Mouse (Mus musculus) brain, embryonic 14.5 days (tissue): ENCODE measurements around the gene Slc38a6.

Experiments used
- CTCF ChIP-seq: fragments of 200-500 bp; IDR thresholded peaks from 2 replicates; pipeline ENCODE4 v1.5.1; 2012; ENCODE audit warnings: inconsistent platforms, mild to moderate bottlenecking, moderate library complexity, borderline replicate concordance; ENCODE audit not compliant: insufficient read depth, insufficient read length; ENCODE audit errors: extremely low read depth
- POLR2A ChIP-seq: fragments of 200-500 bp; IDR thresholded peaks from 2 replicates; pipeline ENCODE4 v1.6.1; 2012; ENCODE audit warnings: mild to moderate bottlenecking, inconsistent platforms, borderline replicate concordance; ENCODE audit not compliant: poor library complexity, insufficient read depth, insufficient read length, severe bottlenecking; ENCODE audit errors: extremely low read depth

- TF ChIP-seq CTCF: no peak
- no peak for TF ChIP-seq POLR2A
Measured at GRCm38 (mm10) chr12:73367460-73368079, 81.0 kb downstream of the Slc38a6 start.
